Mouse (Mus musculus): Measurements from ENCODE around the gene Lsamp. TPM values are rescaled to one million over a fixed set of nuclear protein-coding genes. Genes with fewer than 3 reads are reported as not detected.
"Not testable (repeated sequence)": the region's sequence is repeated elsewhere in the genome, so short reads cannot be mapped to it uniquely, and the experiment has no call there.

The Lsamp gene
- polyA plus RNA-seq, 1 experiment from 2014 or later: 168 TPM

GRCm38 (mm10) chr16:40567431-40567941, 583.3 kb downstream of the Lsamp start:
- H3K27me3 ChIP-seq (ENCODE audit: control insufficient read depth, insufficient read depth, low read length): no peaks in the 10 kb centered on the region
- no peak overlapping the region for H3K27ac ChIP-seq (ENCODE audit: low read depth, low read length)
- H3K9me3 ChIP-seq (ENCODE audit: control insufficient read depth, low read length): no peaks in the 10 kb centered on the region
- no peak overlapping the region for H3K4me3 ChIP-seq (ENCODE audit: low read depth, low read length)
- H3K36me3 ChIP-seq (ENCODE audit: control insufficient read depth, insufficient read depth, low read length): no peaks in the 10 kb centered on the region
- H3K9ac ChIP-seq (replicated peaks; ENCODE audit: low read depth, low read length): no peak overlapping the region
- no peak for ATAC-seq (ENCODE audit: low read depth)
- WGBS: 48% methylated on average over 9 of the region's 9 CpGs
- H3K4me2 ChIP-seq (ENCODE audit: low read depth, low read length): no peak overlapping the region
- H3K4me1 ChIP-seq (ENCODE audit: control insufficient read depth, insufficient read depth, low read length): no peaks in the 10 kb centered on the region

DNA sequence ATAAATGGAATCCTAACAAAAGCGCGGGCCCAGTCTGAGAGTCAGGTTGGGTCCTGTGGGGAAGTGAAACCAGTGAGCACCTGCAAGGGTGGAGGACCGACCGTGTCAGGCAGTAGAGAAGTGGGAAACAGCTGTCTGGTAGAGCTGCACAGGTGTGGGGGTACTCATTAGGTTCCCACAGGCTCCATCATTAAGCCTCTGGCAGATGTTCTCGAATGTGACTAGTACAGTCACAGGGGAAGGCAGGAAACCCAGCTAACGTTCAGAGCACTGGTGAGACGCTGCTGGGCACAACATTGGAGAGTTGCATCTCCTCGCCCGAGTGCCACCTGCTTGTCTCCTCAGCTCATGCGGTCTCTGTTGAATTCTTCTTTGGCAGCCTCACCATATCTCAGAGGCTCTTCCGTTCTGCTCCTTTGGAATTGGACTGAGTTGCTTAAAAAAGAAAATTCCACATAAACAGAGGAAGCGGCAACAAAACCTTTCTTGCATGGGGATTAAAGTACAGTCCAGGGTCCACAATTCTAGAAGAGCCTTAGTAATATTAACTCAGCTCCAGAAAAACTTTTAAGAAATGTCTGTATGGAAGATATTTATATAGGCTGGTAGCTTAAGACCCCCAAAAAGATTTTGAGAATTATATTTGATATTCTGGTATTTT, 588.1 kb downstream of the Lsamp start:
- Histone ChIP-seq H3K9me3 (ENCODE audit: control insufficient read depth, low read length) (no peaks in the 10 kb centered on the region), H3K27me3 (ENCODE audit: control insufficient read depth, insufficient read depth, low read length) (no peaks in the 10 kb centered on the region), H3K4me3 (ENCODE audit: low read depth, low read length) (no peak overlapping the region), H3K4me2 (ENCODE audit: low read depth, low read length) (no peak overlapping the region), H3K4me1 (ENCODE audit: control insufficient read depth, insufficient read depth, low read length) (no peaks in the 10 kb centered on the region), H3K9ac (replicated peaks; ENCODE audit: low read depth, low read length) (no peak overlapping the region), H3K36me3 (ENCODE audit: control insufficient read depth, insufficient read depth, low read length) (no peaks in the 10 kb centered on the region), H3K27ac (ENCODE audit: low read depth, low read length) (no peak overlapping the region)
- WGBS: 76% methylated on average over 12 of the region's 12 CpGs
- peak; percentile 44; the same call in 1 of the 2 replicates for ATAC-seq (ENCODE audit: low read depth)

DNA sequence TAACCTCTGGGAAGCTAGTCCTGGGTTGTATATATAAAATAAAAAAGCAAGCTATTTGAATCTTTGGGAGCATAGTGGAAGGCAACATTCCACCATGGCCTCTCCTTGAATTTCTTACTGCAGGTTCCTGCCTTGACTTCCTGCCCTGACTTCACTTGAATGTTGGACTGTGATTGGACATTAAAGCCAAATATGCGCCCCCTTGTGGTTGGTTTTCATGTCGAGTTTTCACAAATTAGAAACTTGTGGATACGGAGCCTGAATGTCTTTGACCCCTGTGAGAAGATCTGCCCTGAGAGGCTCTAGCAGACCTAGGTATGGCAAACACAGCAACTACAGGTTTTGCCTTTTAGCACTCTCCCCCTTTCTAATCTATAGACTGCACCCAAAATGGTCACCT, 597.9 kb downstream of the Lsamp start:
- H3K27me3 ChIP-seq (ENCODE audit: control insufficient read depth, insufficient read depth, low read length): no peaks in the 10 kb centered on the region
- no peak overlapping the region for H3K4me2 ChIP-seq (ENCODE audit: low read depth, low read length)
- WGBS: 66% methylated on average over 3 of the region's 3 CpGs
- ATAC-seq (ENCODE audit: low read depth): no peak
- no peaks in the 10 kb centered on the region for H3K4me1 ChIP-seq (ENCODE audit: control insufficient read depth, insufficient read depth, low read length)
- H3K9me3 ChIP-seq (ENCODE audit: control insufficient read depth, low read length): no peaks in the 10 kb centered on the region
- H3K9ac ChIP-seq (replicated peaks; ENCODE audit: low read depth, low read length): no peak overlapping the region
- no peak overlapping the region for H3K4me3 ChIP-seq (ENCODE audit: low read depth, low read length)
- H3K27ac ChIP-seq (ENCODE audit: low read depth, low read length): no peak overlapping the region
- H3K36me3 ChIP-seq (ENCODE audit: control insufficient read depth, insufficient read depth, low read length): no peaks in the 10 kb centered on the region

DNA sequence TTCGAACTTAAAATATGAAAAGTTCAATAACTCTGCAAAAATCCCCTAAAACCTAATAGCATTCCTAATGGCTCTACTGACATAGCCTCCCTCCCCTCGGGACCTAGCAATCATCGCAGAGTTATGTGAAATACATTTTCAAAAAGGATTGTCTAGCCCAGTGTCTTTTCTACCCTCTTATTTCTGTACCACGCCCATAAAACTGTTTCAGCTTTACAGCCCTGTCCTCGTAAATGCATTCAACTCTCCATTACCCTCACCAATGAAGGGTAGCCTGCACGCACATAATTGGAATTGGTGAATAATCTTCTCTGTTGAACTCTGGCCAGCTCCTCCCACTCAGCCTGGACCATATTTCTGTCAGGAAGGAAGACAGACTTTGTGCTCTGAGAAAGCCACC, 609.0 kb downstream of the Lsamp start:
- Histone ChIP-seq H3K36me3 (ENCODE audit: control insufficient read depth, insufficient read depth, low read length) (no peaks in the 10 kb centered on the region), H3K9me3 (ENCODE audit: control insufficient read depth, low read length) (no peaks in the 10 kb centered on the region), H3K4me1 (ENCODE audit: control insufficient read depth, insufficient read depth, low read length) (no peaks in the 10 kb centered on the region), H3K4me3 (ENCODE audit: low read depth, low read length) (no peak overlapping the region), H3K9ac (replicated peaks; ENCODE audit: low read depth, low read length) (no peak overlapping the region), H3K27me3 (ENCODE audit: control insufficient read depth, insufficient read depth, low read length) (no peaks in the 10 kb centered on the region), H3K4me2 (ENCODE audit: low read depth, low read length) (no peak overlapping the region), H3K27ac (ENCODE audit: low read depth, low read length) (no peak overlapping the region)
- 31% methylated on average over 6 of the region's 6 CpGs for WGBS
- peak; percentile 44; the same call in 1 of the 2 replicates for ATAC-seq (ENCODE audit: low read depth)

DNA sequence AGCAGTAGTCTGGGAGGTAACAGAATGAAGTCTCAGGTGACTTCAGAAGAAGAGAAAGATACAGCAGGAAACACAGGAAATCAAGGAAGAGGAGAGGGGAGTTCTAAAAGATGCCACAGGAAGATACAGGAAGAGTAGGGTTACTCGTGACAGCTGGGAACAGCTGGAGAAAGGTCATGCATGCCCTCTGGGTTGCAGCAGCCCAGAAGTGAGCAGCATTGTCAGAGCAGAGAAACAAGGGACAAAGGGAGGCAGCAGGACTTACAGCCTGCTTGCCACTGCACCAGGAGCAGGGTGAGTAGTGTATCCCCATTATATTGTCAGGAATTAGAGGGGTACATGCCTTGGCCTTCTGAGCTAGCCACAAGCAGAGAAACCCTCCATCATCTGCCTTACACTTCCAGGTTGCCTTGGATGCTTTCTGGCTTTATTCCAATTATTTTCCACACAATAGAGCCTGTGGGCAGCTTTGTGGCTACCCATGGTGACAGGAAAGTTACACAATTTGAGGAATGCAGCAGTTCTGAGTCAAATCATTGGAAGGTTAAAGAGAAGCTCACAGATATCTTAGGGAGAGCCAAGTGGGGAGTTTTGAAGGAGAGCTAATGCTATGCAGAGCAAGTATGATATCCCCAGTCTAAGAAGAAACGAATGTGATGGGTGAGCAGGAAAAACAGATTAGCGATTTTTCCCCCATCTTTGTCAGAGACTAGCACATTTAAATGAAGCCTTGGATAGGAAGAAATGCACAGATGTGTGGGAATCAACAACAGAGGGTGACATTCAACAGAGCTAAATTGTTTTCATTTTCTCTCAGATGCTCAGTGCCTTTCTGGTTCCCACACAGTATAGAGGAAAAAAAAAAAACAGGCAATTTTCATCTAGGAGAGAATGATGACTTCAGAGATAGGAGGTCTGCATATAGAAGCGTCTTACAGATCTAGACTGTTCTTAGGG, 617.5 kb downstream of the Lsamp start:
- Histone ChIP-seq H3K27ac (ENCODE audit: low read depth, low read length) (no peak overlapping the region), H3K4me1 (ENCODE audit: control insufficient read depth, insufficient read depth, low read length) (peaks cover 2% of the 10 kb centered on the region; the same call in 1 of the 2 replicates), H3K36me3 (ENCODE audit: control insufficient read depth, insufficient read depth, low read length) (no peaks in the 10 kb centered on the region), H3K27me3 (ENCODE audit: control insufficient read depth, insufficient read depth, low read length) (no peaks in the 10 kb centered on the region), H3K9me3 (ENCODE audit: control insufficient read depth, low read length) (no peaks in the 10 kb centered on the region), H3K9ac (replicated peaks; ENCODE audit: low read depth, low read length) (no peak overlapping the region), H3K4me2 (ENCODE audit: low read depth, low read length) (no peak overlapping the region), H3K4me3 (ENCODE audit: low read depth, low read length) (no peak overlapping the region)
- 52% methylated on average over 4 of the region's 4 CpGs for WGBS
- peak; percentile 28; the same call in 1 of the 2 replicates for ATAC-seq (ENCODE audit: low read depth)

DNA sequence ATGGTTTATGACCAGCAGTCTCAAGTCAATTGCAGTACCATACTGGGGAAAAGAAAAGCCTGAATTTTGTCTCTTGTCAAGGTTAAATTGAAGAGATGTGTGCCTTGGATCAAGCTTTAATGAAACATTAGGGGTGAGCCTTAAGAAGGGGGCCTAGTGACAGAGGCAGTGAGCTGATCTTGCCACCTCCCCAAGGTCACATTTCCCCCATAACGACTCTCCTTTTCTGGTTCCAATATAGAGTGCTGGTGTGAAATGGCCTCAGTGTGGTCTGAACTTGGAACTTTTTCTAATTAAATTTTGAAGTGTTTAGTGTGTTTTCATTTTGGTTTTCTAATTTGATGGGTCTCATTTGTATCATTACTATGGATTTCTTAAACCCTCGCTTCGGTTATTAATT, 623.3 kb downstream of the Lsamp start:
- H3K36me3 ChIP-seq (ENCODE audit: control insufficient read depth, insufficient read depth, low read length): no peaks in the 10 kb centered on the region
- ATAC-seq (ENCODE audit: low read depth): no peak
- no peaks in the 10 kb centered on the region for H3K4me1 ChIP-seq (ENCODE audit: control insufficient read depth, insufficient read depth, low read length)
- no peak overlapping the region for H3K4me3 ChIP-seq (ENCODE audit: low read depth, low read length)
- H3K27me3 ChIP-seq (ENCODE audit: control insufficient read depth, insufficient read depth, low read length): no peaks in the 10 kb centered on the region
- no peak overlapping the region for H3K9ac ChIP-seq (replicated peaks; ENCODE audit: low read depth, low read length)
- no peak overlapping the region for H3K27ac ChIP-seq (ENCODE audit: low read depth, low read length)
- no peak overlapping the region for H3K4me2 ChIP-seq (ENCODE audit: low read depth, low read length)
- 73% methylated on average over 3 of the region's 3 CpGs for WGBS
- no peaks in the 10 kb centered on the region for H3K9me3 ChIP-seq (ENCODE audit: control insufficient read depth, low read length)

DNA sequence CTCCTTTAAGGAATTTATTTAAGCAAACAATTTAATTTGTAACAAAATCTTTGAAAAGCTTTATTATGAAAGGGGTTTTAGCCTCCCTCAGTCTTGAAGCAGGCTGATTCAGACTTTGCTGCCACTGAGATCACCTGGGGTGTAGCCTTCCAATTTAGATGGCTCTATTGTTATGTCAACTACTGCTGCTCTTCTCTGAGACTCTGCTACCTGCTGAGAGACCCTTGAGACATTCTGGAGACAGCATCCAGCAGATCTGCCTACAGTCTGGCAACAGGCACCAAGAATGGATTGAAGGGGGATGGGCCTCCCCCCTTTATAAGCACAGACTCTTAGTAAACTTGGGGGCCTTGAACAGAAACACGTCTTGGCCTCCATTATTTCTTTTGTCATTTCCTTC, 632.5 kb downstream of the Lsamp start:
- H3K9ac ChIP-seq (replicated peaks; ENCODE audit: low read depth, low read length); ATAC-seq (ENCODE audit: low read depth); H3K4me1 ChIP-seq (ENCODE audit: control insufficient read depth, insufficient read depth, low read length); H3K4me2 ChIP-seq (ENCODE audit: low read depth, low read length); H3K4me3 ChIP-seq (ENCODE audit: low read depth, low read length); H3K27ac ChIP-seq (ENCODE audit: low read depth, low read length); H3K27me3 ChIP-seq (ENCODE audit: control insufficient read depth, insufficient read depth, low read length); H3K36me3 ChIP-seq (ENCODE audit: control insufficient read depth, insufficient read depth, low read length); H3K9me3 ChIP-seq (ENCODE audit: control insufficient read depth, low read length): not testable (repeated sequence)
- WGBS: 0% methylated on average over 1 of the region's 1 CpGs

DNA sequence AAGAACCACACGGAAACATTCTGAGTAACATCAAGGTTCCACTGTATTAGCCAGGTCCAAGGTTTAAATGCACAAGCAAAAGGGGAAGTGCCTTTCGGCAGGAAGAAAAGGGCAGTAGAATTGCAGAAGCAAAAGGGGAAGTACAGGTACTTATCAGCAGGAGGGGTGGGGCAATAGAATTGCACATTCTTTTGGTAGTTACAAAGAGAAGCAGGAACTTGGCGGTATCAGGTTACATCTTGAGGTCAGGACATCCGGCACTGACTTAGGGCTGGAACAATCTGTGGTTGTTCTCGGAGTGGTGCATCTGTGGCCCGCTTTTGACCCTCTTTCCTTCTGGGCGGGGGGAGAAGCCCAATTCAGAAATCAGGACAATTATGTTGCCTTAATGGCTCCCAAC, 636.9 kb downstream of the Lsamp start:
- not testable (repeated sequence) for H3K4me1 ChIP-seq (ENCODE audit: control insufficient read depth, insufficient read depth, low read length); H3K4me2 ChIP-seq (ENCODE audit: low read depth, low read length); H3K9me3 ChIP-seq (ENCODE audit: control insufficient read depth, low read length); H3K4me3 ChIP-seq (ENCODE audit: low read depth, low read length); H3K36me3 ChIP-seq (ENCODE audit: control insufficient read depth, insufficient read depth, low read length); H3K27me3 ChIP-seq (ENCODE audit: control insufficient read depth, insufficient read depth, low read length); ATAC-seq (ENCODE audit: low read depth); H3K27ac ChIP-seq (ENCODE audit: low read depth, low read length); H3K9ac ChIP-seq (replicated peaks; ENCODE audit: low read depth, low read length)
- WGBS: 68% methylated on average over 7 of the region's 7 CpGs

DNA sequence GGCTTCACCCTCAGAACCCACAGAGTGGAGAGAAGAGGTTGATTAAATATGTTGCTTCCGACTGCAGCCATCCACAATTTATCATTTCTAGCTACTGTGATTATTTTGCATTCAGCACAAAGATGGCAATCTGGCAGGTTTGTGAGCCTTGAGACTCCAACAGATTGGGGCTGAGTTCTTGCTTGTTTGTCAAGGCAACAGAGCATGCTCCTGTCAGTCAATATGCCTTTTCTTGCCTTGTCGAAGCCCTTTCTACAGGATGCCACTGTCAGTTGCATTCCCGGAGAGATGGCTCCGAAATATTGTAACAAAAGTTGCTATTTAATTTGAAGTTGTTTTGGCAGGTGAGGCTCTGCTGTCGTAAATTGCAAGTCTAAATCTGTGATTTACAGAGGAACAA, 643.0 kb downstream of the Lsamp start:
- Histone ChIP-seq H3K4me1 (ENCODE audit: control insufficient read depth, insufficient read depth, low read length) (no peaks in the 10 kb centered on the region), H3K27ac (ENCODE audit: low read depth, low read length) (no peak overlapping the region), H3K9me3 (ENCODE audit: control insufficient read depth, low read length) (no peaks in the 10 kb centered on the region), H3K27me3 (ENCODE audit: control insufficient read depth, insufficient read depth, low read length) (no peaks in the 10 kb centered on the region), H3K36me3 (ENCODE audit: control insufficient read depth, insufficient read depth, low read length) (no peaks in the 10 kb centered on the region), H3K4me3 (ENCODE audit: low read depth, low read length) (no peak overlapping the region), H3K9ac (replicated peaks; ENCODE audit: low read depth, low read length) (no peak overlapping the region), H3K4me2 (ENCODE audit: low read depth, low read length) (no peak overlapping the region)
- no peak for ATAC-seq (ENCODE audit: low read depth)
- WGBS: 77% methylated on average over 5 of the region's 5 CpGs
